In the genomic region with DNA sequence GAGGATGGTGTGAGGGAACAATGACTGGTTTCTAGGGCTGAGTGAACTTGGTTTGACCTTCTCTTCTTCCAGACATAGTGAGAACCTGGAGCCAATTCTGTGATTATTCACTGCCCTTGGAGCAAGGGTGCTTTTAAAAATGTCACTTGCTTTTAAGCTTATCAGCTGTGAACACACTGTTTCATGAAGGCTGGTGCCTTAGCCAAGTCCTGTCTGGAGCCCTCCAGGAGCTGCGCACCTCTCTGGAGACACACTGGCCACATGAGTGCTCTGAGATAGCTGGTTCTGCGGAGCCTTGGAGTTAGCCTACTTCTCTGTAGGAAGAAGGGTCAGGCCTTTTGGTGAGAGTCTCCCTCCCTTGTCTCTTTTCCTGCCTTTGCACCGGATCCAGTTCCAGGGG, we compare ENCODE assay signal across 20 mouse cellular contexts.
DNase-seq lines count a peak whose midpoint lies in the region; ATAC-seq and TF ChIP-seq lines count a peak whose summit lies in the region.
"Had no signal": no experiment of that assay in that cellular context is flagged by ENCODE, and none has a peak within 500 bp of the region (broad histone marks: within the 10 kb centered on the region; RNA-seq: fewer than 3 reads in every experiment).

No protein-coding gene starts in this region.

- 40% methylated on average over 3 of the region's 3 CpGs for WGBS in liver, embryonic 13.5 days (ENCODE audit: insufficient replicate concordance)
- WGBS in liver, postnatal 0 days (ENCODE audit: insufficient replicate concordance), result 65% methylated on average over 3 of the region's 3 CpGs
- 96% methylated on average over 3 of the region's 3 CpGs for WGBS in midbrain, embryonic 13.5 days

- H3K4me3 ChIP-seq in liver, embryonic 13.5 days (replicated peaks), result no peak overlapping the region
- H3K4me3 ChIP-seq in liver, postnatal 0 days (ENCODE audit: low read depth, low read length), result no peak overlapping the region
- H3K4me3 ChIP-seq in midbrain, embryonic 13.5 days (replicated peaks), result no peak overlapping the region
- H3K4me3 ChIP-seq: embryonic facial prominence, embryonic 10.5 days; forebrain, embryonic 15.5 days; hindbrain, embryonic 12.5 days; kidney, embryonic 15.5 days; left cerebral cortex, adult 2 months; midbrain, embryonic 12.5 days had no signal

- TF ChIP-seq CTCF in liver, postnatal 0 days (IDR thresholded peaks at IDR 0.05; ENCODE audit: low read depth), result no peak

- peak; percentile 92 for DNase-seq in heart, adult 11 months
- no peak for DNase-seq in heart, postnatal 14 days
- DNase-seq in liver, embryonic 13.5 days, result no peak
- no peak for DNase-seq in liver, postnatal 0 days
- DNase-seq in right cerebral cortex, adult 2 months (ENCODE audit: low spot score in 2 of 2), result no peak
- DNase-seq: adrenal gland, postnatal 14 days; cerebellum, adult 8-10 months; kidney, postnatal 36 days; right cerebral cortex, postnatal 14 days; thymus, postnatal 14 days had no signal

- no peaks in the 10 kb centered on the region for H3K9me3 ChIP-seq in liver, embryonic 13.5 days (replicated peaks)
- H3K9me3 ChIP-seq in liver, postnatal 0 days (ENCODE audit: low read length), result no peaks in the 10 kb centered on the region
- no peaks in the 10 kb centered on the region for H3K9me3 ChIP-seq in midbrain, embryonic 13.5 days
- H3K9me3 ChIP-seq: embryonic facial prominence, embryonic 10.5 days; forebrain, embryonic 15.5 days; hindbrain, embryonic 12.5 days; kidney, embryonic 15.5 days; midbrain, embryonic 12.5 days had no signal

- H3K36me3 ChIP-seq in liver, embryonic 13.5 days, result no peaks in the 10 kb centered on the region
- no peaks in the 10 kb centered on the region for H3K36me3 ChIP-seq in liver, postnatal 0 days (replicated peaks; ENCODE audit: insufficient read depth, low read length)
- no peaks in the 10 kb centered on the region for H3K36me3 ChIP-seq in midbrain, embryonic 13.5 days
- H3K36me3 ChIP-seq: embryonic facial prominence, embryonic 10.5 days; forebrain, embryonic 15.5 days; hindbrain, embryonic 12.5 days; kidney, embryonic 15.5 days; midbrain, embryonic 12.5 days had no signal

- H3K9ac ChIP-seq in liver, embryonic 13.5 days, result no peak overlapping the region
- H3K9ac ChIP-seq in liver, postnatal 0 days (replicated peaks), result no peak overlapping the region
- H3K9ac ChIP-seq in midbrain, embryonic 13.5 days (replicated peaks), result no peak overlapping the region
- H3K9ac ChIP-seq: forebrain, embryonic 15.5 days; hindbrain, embryonic 12.5 days; kidney, embryonic 15.5 days; midbrain, embryonic 12.5 days had no signal

- no peaks in the 10 kb centered on the region for H3K4me1 ChIP-seq in liver, embryonic 13.5 days (replicated peaks)
- H3K4me1 ChIP-seq in liver, postnatal 0 days (ENCODE audit: insufficient read depth), result no peaks in the 10 kb centered on the region
- peaks cover 7% of the 10 kb centered on the region; the same call in 1 of the 2 replicates for H3K4me1 ChIP-seq in midbrain, embryonic 13.5 days (replicated peaks)
- H3K4me1 ChIP-seq: forebrain, embryonic 15.5 days; midbrain, embryonic 12.5 days had no signal

- H3K27ac ChIP-seq in liver, embryonic 13.5 days, result no peak overlapping the region
- no peak overlapping the region for H3K27ac ChIP-seq in liver, postnatal 0 days (ENCODE audit: low read depth)
- H3K27ac ChIP-seq in midbrain, embryonic 13.5 days, result no peak overlapping the region
- H3K27ac ChIP-seq: embryonic facial prominence, embryonic 10.5 days; forebrain, embryonic 15.5 days; hindbrain, embryonic 12.5 days; kidney, embryonic 15.5 days; left cerebral cortex, adult 2 months; midbrain, embryonic 12.5 days had no signal

- no peak for TF ChIP-seq EP300 in liver, postnatal 0 days (IDR thresholded peaks at IDR 0.05; ENCODE audit: low read depth)

- peaks cover 10% of the 10 kb centered on the region for H3K27me3 ChIP-seq in liver, embryonic 13.5 days
- H3K27me3 ChIP-seq in liver, postnatal 0 days (ENCODE audit: insufficient read depth, low read length), result no peaks in the 10 kb centered on the region
- H3K27me3 ChIP-seq in midbrain, embryonic 13.5 days, result no peaks in the 10 kb centered on the region
- H3K27me3 ChIP-seq: forebrain, embryonic 15.5 days; kidney, embryonic 15.5 days; midbrain, embryonic 12.5 days had no signal

- ATAC-seq in liver, embryonic 13.5 days (ENCODE audit: low read depth), result peak; percentile 40; the same call in 1 of the 2 replicates
- ATAC-seq in liver, postnatal 0 days, result no peak
- ATAC-seq in megakaryocyte progenitor cell, adult 5-6 weeks (replicated peaks; ENCODE audit: poor library complexity), result peak; percentile 37; the same call in 1 of the 2 replicates
- no peak for ATAC-seq in midbrain, embryonic 13.5 days
- ATAC-seq: forebrain, embryonic 15.5 days; intestine, postnatal 0 days; lung, postnatal 0 days had no signal

- intact Hi-C loops in heart, postnatal 14 days (cut with DNase I), result no loop called here

- no peak overlapping the region for H3K4me2 ChIP-seq in liver, embryonic 13.5 days
- H3K4me2 ChIP-seq in liver, postnatal 0 days (ENCODE audit: low read depth, low read length), result no peak overlapping the region
- no peak overlapping the region for H3K4me2 ChIP-seq in midbrain, embryonic 13.5 days (replicated peaks)
- H3K4me2 ChIP-seq: forebrain, embryonic 15.5 days; hindbrain, embryonic 12.5 days; kidney, embryonic 15.5 days; midbrain, embryonic 12.5 days had no signal

Comparison
In these comparisons a context has a peak if more than half of its experiments do, and no peak if none do; other contexts are left out.
1. ATAC-seq: peak in liver, embryonic 13.5 days (single experiment) and megakaryocyte progenitor cell, adult 5-6 weeks (single experiment); none in liver, postnatal 0 days (single experiment) and midbrain, embryonic 13.5 days (single experiment).